Mouse (Mus musculus) lung, postnatal 36 days (tissue): ENCODE measurements around the gene Vmn1r55.
A peak's percentile ranks its signal among the peaks of the same experiment; 100 is the strongest.
"Not testable (repeated sequence)": the region's sequence is repeated elsewhere in the genome, so short reads cannot be mapped to it uniquely, and the experiment has no call there.

Experiments used
- DNase-seq: peaks from one replicate; pipeline ENCODE4 v3.0.0; 2022; ENCODE audit warnings: mixed read lengths

The Vmn1r55 gene

GRCm38 (mm10) chr7:5080815-5081214 is 68.7 kb downstream of the Vmn1r55 start:
- DNase-seq: no peak

- DNase-seq: peak; percentile 97
These were observed 69.3 kb downstream of the Vmn1r55 start, which contains the start of gene Epn1 for GRCm38 (mm10) chr7:5080010-5080751. Epn1 (plus strand) TSS chr7:5080235.

DNA sequence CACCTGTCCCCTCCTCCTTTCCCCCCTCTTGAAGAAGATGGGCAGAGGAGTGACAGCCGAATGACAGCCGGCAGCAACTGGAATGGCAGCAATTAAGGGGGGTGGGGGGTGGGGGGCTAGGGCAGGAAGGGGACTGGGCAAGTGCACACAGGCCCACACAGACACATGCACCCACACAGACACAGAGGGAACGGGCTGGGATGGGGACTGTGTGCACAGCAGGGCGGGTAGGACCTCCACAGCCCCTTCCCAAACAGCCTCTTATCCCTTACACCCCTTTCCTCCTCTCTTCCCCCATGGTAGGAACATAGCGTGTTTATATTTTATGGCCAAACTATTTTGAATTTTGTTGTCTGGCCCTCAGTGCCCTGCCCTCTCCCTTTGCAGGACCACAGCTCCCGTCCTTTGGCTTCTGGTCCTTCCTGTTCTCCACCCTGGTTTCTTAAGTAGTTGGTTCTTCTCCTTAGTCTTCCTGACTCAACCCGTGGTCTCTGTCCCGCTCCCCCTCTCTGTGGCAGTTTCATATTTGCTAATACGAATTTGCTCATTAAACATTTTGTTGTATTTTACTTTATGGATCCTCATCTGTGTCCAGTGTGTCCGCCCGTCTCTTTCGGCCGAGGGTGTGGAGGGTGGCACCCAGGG is 70.0 kb downstream of the Vmn1r55 start:
- DNase-seq: not testable (repeated sequence)
